23 mouse cellular contexts compared by ENCODE assay signal in the genomic region with DNA sequence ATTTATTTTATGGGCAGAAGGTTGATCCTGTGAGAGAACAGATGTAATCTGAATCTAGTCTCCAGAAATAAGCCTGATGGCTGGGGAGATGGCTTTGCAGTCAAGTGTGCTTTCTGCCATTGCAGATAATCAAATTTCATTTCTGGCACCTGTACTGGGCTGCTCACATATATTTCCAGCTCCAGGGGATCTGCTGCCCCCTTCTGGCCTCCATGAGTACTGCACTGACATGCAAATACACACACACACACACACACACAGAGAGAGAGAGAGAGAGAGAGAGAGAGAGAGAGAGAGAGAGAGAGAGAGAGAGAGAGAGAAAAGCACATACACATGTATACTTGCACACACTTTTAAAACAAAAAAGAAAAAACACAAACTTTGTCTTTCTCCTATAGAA.
DNase-seq lines count a peak whose midpoint lies in the region; ATAC-seq and TF ChIP-seq lines count a peak whose summit lies in the region.
"Had no signal": no experiment of that assay in that cellular context is flagged by ENCODE, and none has a peak within 500 bp of the region (broad histone marks: within the 10 kb centered on the region; RNA-seq: fewer than 3 reads in every experiment).

No protein-coding gene starts in this region.

- ATAC-seq in stomach, postnatal 0 days (ENCODE audit: low FRiP score, low TSS enrichment), result no peak
- ATAC-seq: hindbrain, embryonic 16.5 days; midbrain, embryonic 15.5 days had no signal

- TF ChIP-seq EP300 in stomach, postnatal 0 days (optimal IDR thresholded peaks at IDR 0.05), result no peak

- no peak overlapping the region for H3K4me3 ChIP-seq in layer of hippocampus, adult 2 months
- no peak overlapping the region for H3K4me3 ChIP-seq in stomach, postnatal 0 days (ENCODE audit: low read depth, low read length)
- H3K4me3 ChIP-seq: forebrain, embryonic 10.5 days; heart, adult 2 months; heart, embryonic 15.5 days; limb, embryonic 13.5 days; megakaryocyte, embryonic 14.5 days; midbrain, embryonic 15.5 days; neural tube, embryonic 15.5 days had no signal

- no peaks in the 10 kb centered on the region for H3K27me3 ChIP-seq in stomach, postnatal 0 days (ENCODE audit: control insufficient read depth, insufficient read depth, low read length)
- H3K27me3 ChIP-seq: heart, embryonic 15.5 days; limb, embryonic 13.5 days; megakaryocyte, embryonic 14.5 days; midbrain, embryonic 15.5 days; neural tube, embryonic 15.5 days had no signal

- no peak overlapping the region for H3K27ac ChIP-seq in layer of hippocampus, adult 2 months
- H3K27ac ChIP-seq in stomach, postnatal 0 days (replicated peaks), result no peak overlapping the region
- H3K27ac ChIP-seq: forebrain, embryonic 10.5 days; heart, adult 2 months; heart, embryonic 15.5 days; limb, embryonic 13.5 days; midbrain, embryonic 15.5 days; neural tube, embryonic 15.5 days had no signal

- no peaks in the 10 kb centered on the region for H3K4me1 ChIP-seq in stomach, postnatal 0 days (replicated peaks; ENCODE audit: control insufficient read depth, insufficient read depth)
- H3K4me1 ChIP-seq: forebrain, embryonic 10.5 days; heart, embryonic 15.5 days; limb, embryonic 13.5 days; megakaryocyte, embryonic 14.5 days; midbrain, embryonic 15.5 days; neural tube, embryonic 15.5 days had no signal

- no peak overlapping the region for H3K4me2 ChIP-seq in stomach, postnatal 0 days (replicated peaks; ENCODE audit: low read depth)
- H3K4me2 ChIP-seq: heart, embryonic 15.5 days; limb, embryonic 13.5 days; midbrain, embryonic 15.5 days; neural tube, embryonic 15.5 days had no signal

- H3K9me3 ChIP-seq in stomach, postnatal 0 days (ENCODE audit: control insufficient read depth, low read length), result no peaks in the 10 kb centered on the region
- H3K9me3 ChIP-seq: limb, embryonic 13.5 days; midbrain, embryonic 15.5 days; neural tube, embryonic 15.5 days had no signal

- peak; percentile 49 for TF ChIP-seq CTCF in layer of hippocampus, adult 2 months (conservative IDR thresholded peaks at IDR 0.05)
- peak; percentile 31; the same call in 1 of the 2 replicates for TF ChIP-seq CTCF in stomach, postnatal 0 days (IDR thresholded peaks at IDR 0.05; ENCODE audit: low read depth)

- intact Hi-C loops in gastrocnemius, postnatal 36 days (cut with DNase I), result no loop called here

- DNase-seq in layer of hippocampus, adult 2 months (ENCODE audit: low spot score in 2 of 2), result no peak
- DNase-seq in layer of hippocampus, adult 9-11 months, result no peak
- DNase-seq in right cerebral cortex, postnatal 4 days, result peak; percentile 15
- DNase-seq in right cerebral cortex, postnatal 25 days, result no peak
- peak; percentile 53 for DNase-seq in R1 (ENCODE audit: low read depth, low spot score)
- no peak for DNase-seq in stomach, postnatal 0 days (ENCODE audit: low spot score)
- no peak for DNase-seq in gastrocnemius, postnatal 36 days
- DNase-seq: adrenal gland, adult 8-10 months; cerebellum, postnatal 25 days; heart, adult 2 months; heart, postnatal 4 days; kidney, adult 18-20 months; kidney, postnatal 10 days; right cerebral cortex, postnatal 14 days; thymus, postnatal 4 days had no signal

- no peak overlapping the region for H3K9ac ChIP-seq in stomach, postnatal 0 days (ENCODE audit: low read length)
- H3K9ac ChIP-seq: heart, embryonic 15.5 days; limb, embryonic 13.5 days; midbrain, embryonic 15.5 days; neural tube, embryonic 15.5 days had no signal

- no peaks in the 10 kb centered on the region for H3K36me3 ChIP-seq in stomach, postnatal 0 days (ENCODE audit: control insufficient read depth, insufficient read depth, low read length)
- H3K36me3 ChIP-seq: forebrain, embryonic 10.5 days; G1E; heart, embryonic 15.5 days; limb, embryonic 13.5 days; midbrain, embryonic 15.5 days; neural tube, embryonic 15.5 days had no signal

Comparison
In these comparisons a context has a peak if more than half of its experiments do, and no peak if none do; other contexts are left out.
1. DNase-seq: peak in right cerebral cortex, postnatal 4 days (single experiment) and R1 (single experiment); none in layer of hippocampus, adult 2 months (0 of 2), layer of hippocampus, adult 9-11 months (single experiment), right cerebral cortex, postnatal 25 days (single experiment), stomach, postnatal 0 days (single experiment) and gastrocnemius, postnatal 36 days (0 of 2).